ENCODE assay signal across 8 mouse cellular contexts in the genomic region with DNA sequence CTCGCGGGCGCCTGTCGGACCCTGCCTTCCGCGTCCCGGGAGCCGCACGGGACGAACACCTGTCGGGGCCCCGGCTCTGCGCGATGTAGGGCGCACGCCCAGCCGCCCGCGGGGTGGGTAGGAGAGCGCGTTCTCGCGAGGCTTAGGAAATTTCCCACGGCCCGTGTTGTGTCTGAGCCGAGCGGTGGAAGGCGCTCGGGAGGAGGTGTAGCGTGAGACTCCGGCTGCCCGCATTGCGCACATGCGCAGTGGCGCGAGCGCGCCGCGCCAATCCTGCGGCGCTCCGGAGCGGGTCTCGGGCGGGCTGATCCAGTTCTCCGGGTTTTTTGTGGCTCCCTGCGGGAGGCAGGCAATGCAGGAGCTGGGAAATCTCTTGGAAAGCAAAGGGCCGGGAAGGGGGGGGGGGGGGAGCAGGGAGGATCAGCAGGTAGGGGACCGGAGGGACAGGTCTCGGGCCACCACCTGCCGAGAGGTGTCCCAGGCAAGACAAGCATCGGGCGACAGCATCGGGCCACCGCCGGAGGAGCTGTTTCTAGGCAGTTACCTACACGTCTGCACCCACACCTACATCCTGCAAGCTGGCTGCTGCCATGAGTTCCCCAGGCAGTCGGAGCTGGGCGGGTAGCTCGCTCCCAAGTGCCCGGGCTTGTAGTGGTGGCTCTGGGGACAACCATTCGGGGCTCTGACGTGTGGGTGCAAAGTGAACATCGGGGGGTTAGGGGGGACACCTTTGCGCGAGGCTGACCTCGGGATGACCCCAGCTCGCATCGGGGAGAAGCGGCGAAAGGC.
DNase-seq lines count a peak whose midpoint lies in the region; ATAC-seq and TF ChIP-seq lines count a peak whose summit lies in the region.

No protein-coding gene starts in this region.

- TF ChIP-seq POLR2A in olfactory bulb, adult 2 months (IDR thresholded peaks at IDR 0.05; ENCODE audit: insufficient read depth, low read depth, low read length) = peak; percentile 78
- 0 out of 2 replicates have a peak, but pooled peaks have one; percentile 41 for TF ChIP-seq POLR2A in thymus, adult 2 months (IDR thresholded peaks at IDR 0.05; ENCODE audit: control insufficient read depth, extremely low read depth, insufficient read depth, low read length, poor library complexity)

- peak overlapping the region; percentile 88 for H3K4me3 ChIP-seq in G1E (ENCODE audit: low read depth, low read length)
- H3K4me3 ChIP-seq in forebrain, embryonic 16.5 days (replicated peaks; ENCODE audit: low read length) = peak overlapping the region; percentile 69
- H3K4me3 ChIP-seq in layer of hippocampus, adult 2 months = peak overlapping the region; percentile 95
- peak overlapping the region; percentile 93 for H3K4me3 ChIP-seq in lung, embryonic 14.5 days (ENCODE audit: low read depth, low read length)
- peak overlapping the region; percentile 97 for H3K4me3 ChIP-seq in olfactory bulb, adult 2 months (ENCODE audit: insufficient read depth, low read depth, low read length)
- H3K4me3 ChIP-seq in thymus, adult 2 months (ENCODE audit: control insufficient read depth, insufficient read depth, low read length) = peak overlapping the region; percentile 61

- H3K27ac ChIP-seq in forebrain, embryonic 16.5 days (ENCODE audit: low read length) = peak overlapping the region; percentile 99
- H3K27ac ChIP-seq in layer of hippocampus, adult 2 months = peak overlapping the region; percentile 94
- peak overlapping the region; percentile 99 for H3K27ac ChIP-seq in lung, embryonic 14.5 days (ENCODE audit: low read depth)
- H3K27ac ChIP-seq in olfactory bulb, adult 2 months (ENCODE audit: insufficient read depth, low read depth, low read length) = peak overlapping the region; percentile 93
- H3K27ac ChIP-seq in thymus, adult 2 months (ENCODE audit: control insufficient read depth, insufficient read depth, low read length) = peak overlapping the region; percentile 57; the same call in 1 of the 2 replicates

- H3K27me3 ChIP-seq in G1E (ENCODE audit: insufficient read depth, low read length) = no peaks in the 10 kb centered on the region
- no peaks in the 10 kb centered on the region for H3K27me3 ChIP-seq in forebrain, embryonic 16.5 days (replicated peaks; ENCODE audit: control insufficient read depth, insufficient read depth, low read length)
- no peaks in the 10 kb centered on the region for H3K27me3 ChIP-seq in lung, embryonic 14.5 days (ENCODE audit: insufficient read depth, low read length)
- no peaks in the 10 kb centered on the region for H3K27me3 ChIP-seq in thymus, adult 2 months (ENCODE audit: control insufficient read depth, insufficient read depth, low read length)

- DNase-seq in G1E (ENCODE audit: low spot score) = peak; percentile 92
- peak; percentile 98 to 99 for DNase-seq in cerebellum, adult 18-20 months
- peak; percentile 94 to 95 for DNase-seq in heart, postnatal 36 days
- DNase-seq in layer of hippocampus, adult 2 months (ENCODE audit: low spot score in 2 of 2) = peak; percentile 95 to 98
- peak; percentile 99 for DNase-seq in lung, embryonic 14.5 days
- peak; percentile 94 for DNase-seq in thymus, adult 2 months

- peak; percentile 66 for ATAC-seq in G1E (ENCODE audit: extremely low read depth, insufficient number of reproducible peaks, low FRiP score, poor library complexity, severe bottlenecking)
- peak; percentile 88 for ATAC-seq in forebrain, embryonic 16.5 days
- ATAC-seq in lung, embryonic 14.5 days (ENCODE audit: insufficient read depth) = peak; percentile 86

- no peaks in the 10 kb centered on the region for H3K9me3 ChIP-seq in G1E (replicated peaks)
- no peaks in the 10 kb centered on the region for H3K9me3 ChIP-seq in forebrain, embryonic 16.5 days (ENCODE audit: control insufficient read depth, low read length)
- H3K9me3 ChIP-seq in lung, embryonic 14.5 days (ENCODE audit: low read depth, low read length) = no peaks in the 10 kb centered on the region

- intact Hi-C loops in heart, postnatal 36 days (cut with DNase I) = loop anchor here (5.0 kb wide), 2 partner anchors 162 to 322 kb away; a partner anchor contains a TSS

- H3K4me1 ChIP-seq in G1E (ENCODE audit: insufficient read depth, low read depth, low read length) = peaks cover 40% of the 10 kb centered on the region
- peaks cover 17% of the 10 kb centered on the region for H3K4me1 ChIP-seq in forebrain, embryonic 16.5 days (replicated peaks; ENCODE audit: control insufficient read depth, insufficient read depth, low read length)
- H3K4me1 ChIP-seq in lung, embryonic 14.5 days (ENCODE audit: insufficient read depth) = peaks cover 15% of the 10 kb centered on the region
- peaks cover 5% of the 10 kb centered on the region; the same call in 1 of the 2 replicates for H3K4me1 ChIP-seq in olfactory bulb, adult 2 months (ENCODE audit: control insufficient read depth, insufficient read depth, low read length)
- peaks cover 8% of the 10 kb centered on the region for H3K4me1 ChIP-seq in thymus, adult 2 months (replicated peaks; ENCODE audit: control insufficient read depth, insufficient read depth, low read length)

- H3K36me3 ChIP-seq in G1E (replicated peaks) = no peaks in the 10 kb centered on the region
- H3K36me3 ChIP-seq in forebrain, embryonic 16.5 days (ENCODE audit: control insufficient read depth, insufficient read depth) = no peaks in the 10 kb centered on the region
- no peaks in the 10 kb centered on the region for H3K36me3 ChIP-seq in lung, embryonic 14.5 days (ENCODE audit: insufficient read depth)
- H3K36me3 ChIP-seq in thymus, adult 2 months (ENCODE audit: control insufficient read depth, insufficient read depth, low read length) = no peaks in the 10 kb centered on the region

- under 1% methylated on average over 62 of the region's 72 CpGs for WGBS in forebrain, embryonic 16.5 days
- under 1% methylated on average over 72 of the region's 72 CpGs for WGBS in lung, embryonic 14.5 days
- under 1% methylated on average over 72 of the region's 72 CpGs for WGBS in olfactory bulb, adult 2 months
- under 1% methylated on average over 71 of the region's 72 CpGs for WGBS in thymus, adult 2 months

- H3K9ac ChIP-seq in forebrain, embryonic 16.5 days (replicated peaks; ENCODE audit: low read depth, low read length) = peak overlapping the region; percentile 85
- peak overlapping the region; percentile 98 for H3K9ac ChIP-seq in lung, embryonic 14.5 days

- no peak for TF ChIP-seq CTCF in G1E (IDR thresholded peaks at IDR 0.05; ENCODE audit: low read depth, low read length)
- TF ChIP-seq CTCF in layer of hippocampus, adult 2 months (conservative IDR thresholded peaks at IDR 0.05) = peak; percentile 56
- no peak for TF ChIP-seq CTCF in lung, embryonic 14.5 days (IDR thresholded peaks at IDR 0.05; ENCODE audit: low read depth)
- no peak for TF ChIP-seq CTCF in olfactory bulb, adult 2 months (IDR thresholded peaks at IDR 0.05; ENCODE audit: insufficient read depth, low read depth, low read length)
- no peak for TF ChIP-seq CTCF in thymus, adult 2 months (IDR thresholded peaks at IDR 0.05; ENCODE audit: borderline replicate concordance, control insufficient read depth, extremely low read depth, insufficient read depth, low read length, poor library complexity)

- peak overlapping the region; percentile 78 for H3K4me2 ChIP-seq in forebrain, embryonic 16.5 days (ENCODE audit: low read length)
- H3K4me2 ChIP-seq in lung, embryonic 14.5 days = peak overlapping the region; percentile 97

Comparison
In these comparisons a context has a peak if more than half of its experiments do, and no peak if none do; other contexts are left out.
1. Peak in every context shown above with its lines: DNase-seq, ATAC-seq, H3K4me3 ChIP-seq and H3K27ac ChIP-seq.